Mouse (Mus musculus) cerebellum, adult 11 months (tissue): Measurements from ENCODE around the gene Erc2.

Source experiments
- DNase-seq: peaks from one replicate; pipeline ENCODE4 v3.0.0; 2022

Gene Erc2

DNA sequence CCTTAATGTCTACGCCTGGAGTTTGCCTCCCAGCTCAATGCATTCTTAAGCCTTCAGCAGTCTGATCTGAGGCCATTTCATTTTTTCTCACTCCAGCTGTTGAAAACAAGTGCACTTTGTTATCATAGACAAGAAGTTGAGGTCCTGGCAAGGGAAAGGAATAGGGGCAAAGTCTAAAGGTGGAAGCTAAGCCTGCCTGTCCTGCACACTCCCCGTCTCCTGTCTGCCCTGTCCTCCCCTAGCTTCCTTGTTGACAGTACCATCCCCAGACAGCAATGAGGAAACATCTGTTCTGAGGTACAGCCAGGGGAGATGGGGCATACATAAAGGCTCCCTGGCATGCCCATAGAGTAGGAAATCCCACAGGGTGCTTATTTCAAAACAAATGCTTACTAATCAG is 776.7 kb downstream of the Erc2 start:
- no peak for DNase-seq

DNA sequence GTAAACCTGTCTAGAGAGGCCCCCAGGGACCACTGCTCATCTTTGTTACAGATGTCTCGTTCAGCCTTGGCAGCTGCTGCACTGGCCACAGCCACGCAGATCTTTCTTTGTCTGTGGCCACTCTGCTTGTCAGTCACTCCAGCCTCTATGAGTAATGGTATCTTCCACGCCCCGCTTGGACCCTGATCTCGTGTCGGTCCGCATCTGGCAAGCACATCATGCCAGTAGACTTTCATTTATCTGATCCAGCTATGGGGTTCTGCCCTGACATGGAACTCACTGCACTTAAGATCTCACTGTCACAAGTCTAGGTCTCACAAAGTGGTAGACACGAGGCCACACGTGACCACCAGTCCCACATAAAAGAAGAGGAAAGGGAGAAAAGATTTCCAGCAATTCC is 777.7 kb downstream of the Erc2 start:
- no peak for DNase-seq

DNA sequence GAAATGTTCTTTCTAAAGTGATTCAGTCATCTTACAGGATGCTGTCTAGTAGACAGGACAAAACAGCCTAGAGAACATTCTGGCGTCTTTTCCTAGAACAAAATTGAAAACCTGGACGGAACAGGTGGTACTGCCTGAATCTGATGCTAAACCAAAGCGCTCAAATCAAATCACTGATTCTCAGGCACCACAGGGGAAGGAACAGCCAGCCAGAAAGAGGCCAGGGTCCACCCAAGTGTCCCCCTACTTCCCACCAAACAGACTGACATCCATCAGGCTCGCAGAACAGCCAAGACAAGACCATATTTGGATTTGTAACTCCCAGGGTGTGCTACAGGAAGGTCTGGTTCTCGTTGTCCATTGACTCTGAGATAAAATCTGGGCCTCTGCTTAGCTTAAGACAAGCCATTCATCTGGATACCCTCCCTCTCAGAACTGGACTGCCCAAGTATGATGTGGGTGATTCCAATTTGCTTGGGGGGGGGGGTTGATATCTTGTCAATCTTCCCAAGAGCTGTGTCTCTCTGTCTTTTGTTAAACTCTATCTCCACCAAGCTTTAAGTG is 783.1 kb downstream of the Erc2 start:
- DNase-seq, result no peak

DNA sequence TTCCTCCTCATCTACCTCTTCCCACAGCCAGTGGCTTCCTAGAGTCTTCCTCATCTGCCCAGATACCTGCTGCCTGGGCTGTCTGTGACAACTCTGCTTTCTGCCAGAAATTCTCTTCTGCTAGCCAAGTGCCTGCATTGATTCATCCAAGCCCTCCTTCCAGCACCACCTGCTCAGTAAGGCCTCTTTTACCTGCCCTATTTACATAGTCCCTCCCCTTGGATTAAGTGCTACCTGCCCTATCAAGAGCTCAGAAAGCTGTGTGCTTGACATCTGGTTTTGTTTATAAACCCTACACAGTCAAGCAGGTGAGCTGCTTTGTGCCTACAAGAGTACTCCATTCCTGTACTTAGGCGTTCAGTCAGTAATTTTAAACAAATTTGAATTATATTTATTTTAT is 787.2 kb downstream of the Erc2 start:
- DNase-seq, result no peak

DNA sequence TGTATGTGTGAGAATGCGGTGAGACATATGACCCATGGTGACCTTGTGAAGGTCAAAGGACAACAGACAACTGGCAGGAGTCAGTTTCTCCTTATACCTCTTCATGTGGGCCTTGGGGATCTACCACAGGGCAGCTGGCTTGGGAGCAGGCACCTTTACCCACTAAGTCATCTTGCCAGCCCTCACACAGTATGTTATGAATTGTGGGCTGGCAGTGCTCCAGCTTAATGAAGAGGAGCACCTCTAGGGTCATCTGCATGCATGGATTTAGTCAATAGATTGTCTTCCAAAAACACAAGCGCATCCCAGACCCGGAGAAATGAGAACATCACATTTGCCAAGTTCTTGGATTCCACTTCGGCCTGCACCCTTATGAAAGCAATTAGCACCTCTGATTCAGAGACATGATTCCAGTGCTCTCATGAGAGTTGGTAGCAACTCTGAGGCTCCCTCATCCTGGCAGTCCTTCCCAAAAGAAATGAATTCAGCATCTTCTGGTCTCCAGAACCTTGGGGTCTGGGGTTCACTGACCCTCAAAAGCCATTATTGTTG is 787.6 kb downstream of the Erc2 start:
- DNase-seq, result no peak

DNA sequence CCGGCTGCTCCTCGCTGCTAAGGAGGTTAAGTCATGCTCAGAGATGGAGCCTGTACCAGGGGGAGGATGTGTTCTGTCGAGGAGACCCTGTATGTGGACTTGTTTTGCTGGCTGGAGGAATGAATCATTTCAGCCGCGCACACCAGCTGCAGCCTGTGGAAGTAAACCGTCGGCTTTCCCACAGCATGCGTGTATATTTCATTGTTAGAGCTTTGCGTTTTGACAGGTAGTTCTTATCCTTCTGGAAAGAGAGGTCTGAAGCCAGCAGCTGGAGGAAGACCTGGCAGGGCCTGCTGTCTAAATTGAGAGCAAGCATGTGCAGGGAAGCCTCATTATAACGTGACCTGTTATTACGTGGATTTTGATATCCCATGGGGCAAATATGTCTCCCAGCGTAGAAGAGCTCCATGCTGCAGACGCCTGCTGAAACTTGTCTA is 788.6 kb downstream of the Erc2 start:
- DNase-seq, result no peak

DNA sequence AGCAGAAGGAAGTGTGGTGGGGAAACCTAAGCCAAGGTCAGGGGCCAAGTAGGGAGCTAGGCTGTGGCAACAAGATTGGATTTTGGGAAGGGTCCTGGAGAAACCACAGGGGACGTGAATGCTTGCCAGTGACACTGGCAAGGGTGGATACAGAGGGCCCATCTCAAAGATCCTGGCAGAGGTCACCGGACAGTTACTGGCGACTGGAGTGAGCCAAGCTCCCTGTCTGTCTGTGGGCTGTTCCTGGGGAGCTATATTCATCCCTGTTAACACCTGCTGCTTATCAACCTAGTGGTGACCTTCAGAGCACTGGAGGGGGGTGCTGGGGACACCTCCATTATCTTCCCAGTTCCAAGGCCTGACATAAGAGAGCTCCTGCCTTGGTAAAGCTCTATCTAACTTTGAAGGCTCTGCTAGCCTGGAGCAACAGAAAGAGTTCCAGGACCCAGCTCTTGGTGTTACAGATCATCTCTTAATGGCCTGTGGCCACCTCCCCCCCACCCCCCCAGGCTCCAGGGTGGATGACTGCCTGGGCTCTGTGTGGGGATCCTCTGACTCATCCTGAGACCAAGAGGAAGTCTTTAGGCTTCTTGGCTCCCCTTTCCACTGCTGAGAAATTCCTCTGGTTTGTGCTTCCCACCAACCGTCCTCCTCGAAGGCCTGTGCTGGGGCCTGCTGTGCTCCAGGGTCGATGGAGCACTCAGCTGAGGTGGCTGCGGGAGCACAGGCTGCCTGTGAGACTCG is 790.2 kb downstream of the Erc2 start:
- DNase-seq, result no peak

DNA sequence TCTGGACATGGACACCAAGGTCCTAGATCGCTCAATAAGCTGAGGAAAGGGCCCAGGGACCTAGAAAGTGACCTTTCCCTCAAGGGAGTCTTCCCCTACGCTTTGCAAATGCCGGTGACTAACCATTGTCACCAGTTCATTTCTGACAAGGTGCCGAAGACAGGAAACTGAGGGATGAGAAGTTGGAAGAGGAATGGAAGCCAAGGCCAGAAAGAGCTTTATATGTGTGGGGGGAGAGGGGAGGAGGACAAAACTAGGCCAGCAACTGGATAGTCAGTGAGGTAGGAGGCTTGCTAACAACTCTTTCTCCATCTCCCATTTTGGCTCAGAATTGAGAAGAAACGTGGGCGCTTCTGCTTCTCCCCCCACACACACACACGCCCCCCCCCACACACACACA is 791.3 kb downstream of the Erc2 start:
- no peak for DNase-seq

DNA sequence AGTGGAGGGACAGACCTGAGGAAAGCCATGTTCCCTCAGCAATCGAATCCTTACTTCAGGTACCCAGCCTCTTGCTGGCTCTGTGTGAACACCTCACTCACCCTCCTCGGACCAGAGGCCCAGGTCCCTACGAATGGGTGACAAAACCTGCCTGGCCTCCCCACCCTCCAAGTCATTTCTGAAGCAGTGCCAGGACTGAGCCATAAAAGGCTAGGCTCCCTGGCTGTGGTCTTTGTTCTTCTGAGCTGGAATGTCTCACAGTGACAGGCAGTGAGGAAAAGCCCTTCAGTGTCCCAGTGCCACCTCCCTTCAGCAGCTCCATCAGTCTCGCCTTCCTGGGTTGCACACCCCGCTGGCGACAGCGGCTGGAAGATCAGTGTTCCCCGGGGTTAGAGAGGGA is 794.8 kb downstream of the Erc2 start:
- no peak for DNase-seq

DNA sequence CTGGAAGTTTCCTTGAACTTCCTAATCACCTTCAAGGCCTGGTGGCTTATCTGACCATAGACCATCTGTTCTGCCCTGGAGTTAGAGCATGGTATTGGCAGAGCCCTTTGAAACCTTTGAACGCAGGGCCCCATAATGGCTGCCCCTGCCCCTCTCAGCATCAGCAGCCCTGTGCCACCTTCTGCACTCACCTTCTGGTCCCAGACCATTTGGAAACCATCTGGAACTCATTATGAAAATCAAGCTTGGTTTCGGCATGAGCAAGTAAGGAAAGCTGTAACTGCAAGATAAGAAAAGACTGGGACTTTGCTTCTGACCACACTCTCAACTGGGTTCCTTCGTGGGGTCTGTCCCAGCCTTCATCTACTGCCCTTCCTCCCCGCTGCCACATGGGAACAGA is 796.3 kb downstream of the Erc2 start:
- no peak for DNase-seq

DNA sequence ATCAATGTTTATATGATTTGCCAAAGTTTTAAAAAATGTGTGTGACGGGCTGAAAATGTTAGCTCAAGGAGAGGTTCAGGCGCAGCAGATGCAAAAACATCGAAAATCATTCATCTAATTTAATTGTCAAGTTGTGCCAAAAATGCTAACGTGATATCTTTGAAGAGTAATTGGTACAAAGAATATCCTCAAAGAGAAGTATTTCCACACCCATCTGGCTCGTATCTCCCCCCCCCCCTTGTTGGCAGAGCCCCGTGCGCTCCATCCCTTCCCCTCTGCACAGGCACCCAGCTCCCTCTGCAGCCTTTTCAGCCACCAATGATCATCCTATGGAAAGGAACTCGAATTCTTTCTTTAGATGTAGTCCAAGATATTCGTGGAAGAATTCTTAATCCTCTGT is 797.0 kb downstream of the Erc2 start:
- DNase-seq, result no peak

DNA sequence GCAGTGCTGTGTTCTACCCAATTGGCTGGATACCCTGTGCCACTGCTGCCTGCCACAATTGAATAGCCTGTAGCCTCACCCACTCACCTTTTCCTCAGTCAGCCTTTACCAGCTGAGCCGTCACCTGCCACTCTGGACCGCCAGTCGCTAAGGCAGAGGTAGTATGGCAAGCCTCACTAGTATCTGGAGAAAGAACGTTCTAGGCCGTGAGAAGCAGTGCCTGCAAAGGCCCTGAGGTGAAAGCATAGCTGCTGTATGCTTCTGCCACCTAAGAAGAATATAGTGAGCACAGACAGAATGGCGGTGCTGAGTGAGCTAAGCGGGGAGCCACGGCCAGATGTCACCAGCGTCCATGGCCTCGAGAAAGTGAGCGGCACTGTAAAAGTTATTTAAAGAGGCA is 798.4 kb downstream of the Erc2 start:
- no peak for DNase-seq

DNA sequence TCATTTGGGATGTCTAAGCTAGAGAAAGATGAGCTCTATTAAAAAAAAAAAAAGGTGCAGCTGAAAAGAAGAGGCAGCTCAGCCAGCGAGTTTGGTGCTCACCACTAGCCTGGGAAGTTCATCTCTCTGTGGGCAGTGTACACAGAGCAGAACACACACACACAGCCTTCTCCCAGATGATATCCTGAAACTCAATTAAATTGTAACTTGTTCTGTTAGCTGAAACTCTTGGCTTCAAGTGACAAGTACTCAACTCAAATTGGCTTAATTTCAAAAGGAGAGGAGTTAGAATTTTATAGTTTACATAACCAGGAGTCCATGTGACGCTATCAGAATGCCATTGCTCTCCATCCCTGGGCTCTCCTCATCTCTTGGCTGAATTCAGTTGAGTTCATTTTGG is 804.4 kb downstream of the Erc2 start:
- DNase-seq, result no peak

DNA sequence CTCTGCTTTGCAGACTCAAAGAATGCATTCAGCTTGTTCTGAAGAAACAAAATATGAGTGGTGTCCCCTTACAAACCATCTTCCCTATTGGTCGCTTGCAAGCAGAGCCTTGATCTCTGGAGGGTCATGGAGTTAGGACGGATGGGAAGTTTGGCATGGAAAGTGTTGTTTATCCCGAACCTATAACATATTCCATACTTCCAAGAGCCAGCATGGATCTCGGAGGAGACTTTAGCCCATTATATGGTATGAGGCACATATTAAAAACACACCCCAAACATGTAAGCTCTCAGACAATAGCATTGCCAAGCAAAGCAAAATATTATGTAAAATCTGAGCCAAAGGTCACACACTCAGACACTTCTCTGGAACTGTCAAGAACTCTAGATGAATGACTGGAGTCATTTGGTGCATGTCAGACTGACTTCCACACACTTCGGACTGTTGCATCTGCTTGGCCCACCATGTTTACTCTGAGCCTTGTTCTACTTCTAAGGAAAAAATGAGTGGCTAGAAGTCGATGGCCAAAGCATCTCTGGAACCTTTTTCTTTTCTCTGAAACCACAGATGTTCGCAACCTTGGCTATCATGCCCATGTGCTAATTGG is 809.6 kb downstream of the Erc2 start:
- DNase-seq, result no peak

DNA sequence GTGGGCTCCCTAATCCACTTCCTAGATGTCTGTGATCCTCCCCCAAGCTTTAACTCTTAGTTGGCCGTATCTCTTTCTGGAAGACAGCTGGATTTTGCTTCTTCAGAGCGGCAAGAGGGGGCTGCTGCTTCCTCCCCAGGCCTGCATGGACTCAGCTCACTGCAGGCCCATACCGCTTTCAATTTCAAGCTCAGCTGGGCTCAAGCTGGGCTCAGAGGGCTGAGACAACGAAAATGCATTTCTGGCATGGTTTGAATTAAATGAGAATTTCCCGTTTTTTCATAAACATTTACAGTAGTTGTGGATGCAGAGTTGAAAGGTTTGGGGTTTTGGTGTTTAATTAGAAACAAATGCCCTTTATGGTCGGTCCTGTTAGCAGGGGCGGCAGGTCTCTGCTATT is 812.8 kb downstream of the Erc2 start:
- no peak for DNase-seq

DNA sequence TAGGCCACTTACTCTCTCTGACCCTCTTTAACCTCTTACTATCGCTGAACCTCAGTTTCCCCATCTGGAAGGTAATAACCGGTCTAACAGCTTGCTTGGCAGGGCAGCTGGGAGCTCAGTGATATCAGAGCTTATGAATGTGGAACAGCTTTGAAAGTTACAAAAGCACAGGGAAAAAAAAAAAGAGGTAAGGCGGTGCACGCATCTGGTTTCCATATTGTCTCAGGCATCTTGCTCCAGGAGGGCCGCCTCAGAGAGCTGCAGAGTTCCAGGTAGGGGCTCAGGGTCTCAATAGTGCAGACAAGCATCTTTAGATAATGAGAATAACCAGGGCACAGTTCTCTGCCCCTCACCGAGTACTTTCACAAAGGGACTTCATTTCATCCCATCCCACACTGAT is 816.9 kb downstream of the Erc2 start:
- DNase-seq, result no peak

DNA sequence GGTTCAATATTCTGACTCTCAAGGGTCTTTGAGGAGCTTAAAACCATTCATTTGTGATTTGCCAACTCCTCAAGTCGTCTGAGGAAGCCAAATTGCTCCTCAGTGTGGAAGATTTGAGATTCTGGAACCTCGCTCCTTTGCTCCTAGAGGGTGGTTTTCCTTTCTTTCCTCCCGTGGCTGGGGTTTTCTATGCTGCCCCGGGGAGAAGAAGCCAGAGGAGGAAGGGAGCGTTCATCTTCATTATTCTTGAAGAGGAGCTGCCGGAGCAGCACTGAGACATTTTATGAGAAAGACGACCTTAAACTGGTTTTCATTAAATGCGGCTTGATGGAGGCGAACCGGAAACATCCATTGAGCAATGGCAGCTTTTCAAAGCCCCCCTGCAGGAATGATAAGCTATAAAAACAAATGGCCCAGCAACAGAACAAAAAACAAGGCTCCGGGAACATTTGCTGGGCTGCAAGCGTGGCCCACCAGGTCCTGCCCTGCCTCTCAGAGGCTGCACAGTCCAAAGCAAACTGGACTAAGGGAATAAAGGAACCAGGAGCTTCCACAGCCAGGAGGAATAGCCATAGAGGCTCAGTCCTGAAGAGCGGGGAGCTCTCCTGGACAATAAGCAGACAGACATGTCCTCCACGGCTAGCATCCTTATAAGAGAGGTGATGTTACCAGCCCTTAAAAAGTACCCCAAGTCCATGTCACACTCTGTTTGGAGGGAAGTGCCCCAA is 819.2 kb downstream of the Erc2 start:
- DNase-seq, result no peak

DNA sequence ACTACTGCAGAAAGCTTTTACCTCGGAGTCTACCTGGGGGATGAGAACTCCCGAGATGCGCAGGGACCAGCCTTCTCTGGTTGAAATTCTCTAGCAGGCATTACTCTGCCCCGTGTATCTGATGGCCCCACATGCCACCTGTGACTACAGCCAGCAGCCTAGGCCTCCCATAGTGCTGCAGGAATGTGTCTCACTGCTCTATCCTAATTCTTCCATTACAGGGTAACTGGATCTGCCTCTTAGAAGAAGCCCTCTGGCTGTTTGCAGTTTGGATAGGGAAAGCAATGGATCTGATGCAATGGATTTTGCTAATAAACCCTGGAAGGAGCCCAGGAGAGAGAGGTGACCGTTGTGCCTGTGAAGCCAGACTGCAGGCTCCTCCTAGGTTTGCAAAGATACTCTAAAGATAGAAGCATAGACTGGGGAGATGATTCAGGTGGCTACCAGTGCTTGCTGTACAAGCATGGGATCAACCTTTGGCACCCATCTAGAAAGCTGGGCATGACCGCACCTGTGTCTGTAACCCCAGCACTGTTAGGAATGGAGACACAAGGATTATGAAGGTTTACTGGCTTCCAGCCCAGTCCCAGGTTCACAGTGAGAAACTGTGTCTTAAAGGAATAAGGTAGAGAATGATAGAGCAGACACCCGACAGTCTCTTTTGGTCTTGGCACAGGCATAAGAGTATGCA is 821.2 kb downstream of the Erc2 start:
- DNase-seq, result no peak

DNA sequence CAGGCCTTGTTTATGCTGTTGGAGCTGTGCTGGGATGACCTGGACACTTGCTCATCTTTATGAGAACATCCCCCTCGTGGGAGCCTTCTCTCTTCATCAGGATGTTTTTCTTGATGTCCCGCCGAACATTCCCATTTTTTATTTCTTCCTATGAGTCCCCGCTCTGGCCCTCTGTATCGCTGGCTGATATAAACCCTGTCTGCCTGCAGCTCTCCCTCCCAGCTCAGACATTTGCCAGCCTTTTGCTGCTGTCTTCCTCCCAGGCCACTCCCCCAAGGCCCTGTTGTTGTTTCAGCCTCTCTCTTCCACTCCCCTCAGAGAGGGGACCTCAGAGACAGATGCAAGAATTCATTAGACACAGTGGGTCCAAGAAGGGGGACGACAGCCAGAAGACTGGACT is 823.5 kb downstream of the Erc2 start:
- no peak for DNase-seq

DNA sequence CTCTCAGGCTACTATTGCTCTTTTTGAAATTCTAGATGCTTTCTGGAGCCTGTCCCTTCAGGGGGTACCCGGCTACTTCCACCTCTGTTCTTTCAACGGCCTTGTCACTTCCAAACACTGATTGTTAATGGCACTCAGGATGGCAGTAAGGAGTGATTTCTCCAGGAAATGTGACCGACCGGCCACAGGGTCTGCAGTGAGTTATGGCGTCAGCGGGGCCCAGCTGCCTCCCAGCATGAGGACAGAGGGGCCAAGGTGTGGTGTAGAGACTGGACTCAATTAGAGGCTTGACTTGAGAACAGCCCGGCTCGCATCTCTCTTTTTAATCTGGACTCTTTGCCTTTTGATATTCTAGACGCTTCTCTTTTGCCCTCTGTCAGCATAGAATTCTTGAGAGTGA is 829.5 kb downstream of the Erc2 start:
- DNase-seq, result no peak

DNA sequence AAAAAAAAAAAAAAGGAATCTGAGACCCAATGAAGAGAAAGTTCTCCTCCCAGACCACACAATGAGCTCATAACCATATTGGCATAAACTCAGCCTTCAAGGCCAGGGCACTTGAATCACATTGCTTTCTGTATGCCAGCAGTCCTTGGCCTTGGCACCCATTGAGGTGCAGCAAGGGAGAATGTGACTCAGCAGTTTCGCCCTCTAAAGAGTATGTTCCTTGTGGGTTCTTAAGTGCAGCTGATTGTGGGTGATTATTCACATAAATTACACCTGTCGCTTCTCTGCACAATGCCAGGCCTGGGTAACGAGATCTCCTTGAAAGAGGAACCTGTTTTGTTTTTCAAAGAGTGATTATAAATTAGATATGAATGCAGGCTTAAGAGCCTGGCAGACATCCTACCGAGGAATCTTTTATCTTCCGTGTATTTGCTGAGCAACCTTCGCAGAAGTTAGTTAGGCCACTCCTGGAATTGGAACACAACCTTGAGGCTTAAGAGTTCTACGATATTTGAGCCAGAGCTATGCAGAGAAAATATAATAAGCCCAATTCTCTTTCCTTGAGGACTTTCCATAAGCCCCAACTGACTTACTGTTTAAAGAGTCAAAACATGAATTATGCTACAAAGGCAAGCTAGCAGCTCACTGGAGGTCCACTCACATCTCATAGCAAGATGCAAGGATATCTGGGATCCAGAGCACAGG is 834.3 kb downstream of the Erc2 start:
- DNase-seq, result no peak

DNA sequence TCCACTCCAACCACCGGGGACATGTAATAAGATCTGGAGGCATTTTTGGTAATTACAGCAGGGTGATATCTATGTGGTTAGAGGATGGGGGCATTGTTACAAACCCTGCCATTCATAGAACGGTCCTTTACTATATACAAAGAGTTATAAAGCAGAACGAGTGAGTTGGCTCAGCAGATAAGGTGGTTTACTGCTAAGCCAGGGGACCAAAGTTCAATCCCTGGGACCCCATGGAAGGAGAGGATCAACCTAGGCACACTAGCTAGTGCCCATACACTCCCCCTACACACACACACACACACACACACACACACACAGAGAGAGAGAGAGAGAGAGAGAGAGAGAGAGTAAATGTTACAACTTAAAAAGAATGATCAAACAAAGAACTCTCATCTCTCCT is 835.2 kb downstream of the Erc2 start:
- no peak for DNase-seq
